Mouse (Mus musculus) testis, postnatal 10 days (tissue): ENCODE data around the gene Nsfl1c.
"Not testable (repeated sequence)": the region's sequence is repeated elsewhere in the genome, so short reads cannot be mapped to it uniquely, and the experiment has no call there.

Source experiments
- DNase-seq: peaks from one replicate; pipeline ENCODE4 v3.0.0; 2021; ENCODE audit warnings: low spot score

Nsfl1c gene

DNA sequence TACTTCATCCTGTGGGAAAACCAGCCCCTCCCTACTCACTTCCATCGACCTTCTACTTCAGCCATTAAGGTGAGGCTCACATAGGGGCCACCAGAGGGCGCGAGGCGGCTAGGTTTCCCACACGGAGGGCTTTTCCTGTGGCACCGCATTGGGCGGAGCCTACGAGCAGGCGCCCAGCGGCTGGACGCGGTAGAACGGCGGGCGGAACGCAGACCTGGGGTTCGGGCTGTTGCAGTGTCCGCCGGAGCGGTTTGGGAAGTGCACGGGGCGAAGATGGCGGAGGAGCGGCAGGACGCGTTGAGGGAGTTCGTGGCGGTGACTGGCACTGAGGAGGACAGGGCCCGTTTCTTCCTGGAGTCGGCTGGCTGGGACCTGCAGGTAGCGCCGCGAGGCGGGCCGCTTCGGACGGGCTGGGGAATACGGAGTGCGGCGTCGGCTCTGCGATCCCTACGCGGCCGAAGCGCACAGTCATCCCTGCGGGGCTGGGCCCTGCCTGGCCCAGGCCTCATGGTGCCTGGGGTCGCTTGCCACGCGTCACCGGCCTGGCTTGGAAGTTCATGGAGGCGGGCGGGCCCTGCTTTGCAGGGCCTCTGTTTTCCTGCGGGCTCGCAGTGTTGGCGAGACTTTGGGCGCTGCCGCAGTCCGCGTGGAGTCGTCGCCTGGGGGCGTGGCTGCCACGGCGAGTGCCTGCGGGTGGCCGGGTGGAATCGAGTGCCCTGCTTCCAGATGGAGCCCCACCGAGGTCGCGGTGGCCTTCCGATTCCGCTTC, at the start of gene Nsfl1c:
Gene Nsfl1c (plus strand): TSS at position 148 of the 769 bp plus-strand sequence.
- DNase-seq: peak; percentile 97

DNA sequence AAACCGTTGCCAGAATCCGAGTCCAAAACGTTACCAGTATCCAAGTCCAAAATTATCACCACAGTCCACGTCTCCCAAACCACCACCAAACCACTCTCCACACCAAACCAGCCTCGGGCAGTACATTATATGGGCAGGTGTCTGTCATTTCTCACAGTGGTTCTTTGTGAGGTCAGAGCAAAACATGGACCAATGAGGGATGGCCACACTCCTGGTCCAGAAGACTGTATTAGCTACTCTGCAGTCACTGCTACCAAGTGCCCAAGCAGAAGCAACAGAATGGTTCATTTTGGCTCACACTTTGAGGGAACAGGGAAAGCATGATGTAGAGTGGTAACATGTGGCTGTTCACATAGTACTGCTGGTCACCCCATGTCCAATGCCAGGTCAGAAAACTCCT, 17.9 kb upstream of the Nsfl1c start, which contains the start of gene 4921509C19Rik:
Gene 4921509C19Rik (minus strand): TSS at position 101 of the 400 bp plus-strand sequence.
- not testable (repeated sequence) for DNase-seq

DNA sequence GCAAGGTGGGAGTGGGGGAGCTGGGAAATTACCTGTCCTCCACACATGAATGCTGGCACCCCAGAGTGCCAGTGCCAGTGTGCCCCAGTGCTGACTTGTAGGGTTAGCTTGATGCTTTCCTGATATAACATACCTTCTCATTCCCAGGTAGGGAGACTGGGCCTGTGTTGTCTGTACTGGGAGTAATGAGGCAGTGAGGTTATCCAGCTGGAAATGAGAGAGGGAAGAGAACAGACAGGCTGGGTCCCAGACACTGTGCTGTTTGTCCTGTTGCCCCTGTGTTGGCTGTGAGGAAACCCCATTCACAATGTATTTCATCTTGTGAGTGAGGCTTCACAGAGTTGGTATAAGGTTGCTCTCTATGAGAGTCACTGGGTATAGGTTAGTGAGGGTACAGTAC, 7.5 kb upstream of the Nsfl1c start:
- no peak for DNase-seq

DNA sequence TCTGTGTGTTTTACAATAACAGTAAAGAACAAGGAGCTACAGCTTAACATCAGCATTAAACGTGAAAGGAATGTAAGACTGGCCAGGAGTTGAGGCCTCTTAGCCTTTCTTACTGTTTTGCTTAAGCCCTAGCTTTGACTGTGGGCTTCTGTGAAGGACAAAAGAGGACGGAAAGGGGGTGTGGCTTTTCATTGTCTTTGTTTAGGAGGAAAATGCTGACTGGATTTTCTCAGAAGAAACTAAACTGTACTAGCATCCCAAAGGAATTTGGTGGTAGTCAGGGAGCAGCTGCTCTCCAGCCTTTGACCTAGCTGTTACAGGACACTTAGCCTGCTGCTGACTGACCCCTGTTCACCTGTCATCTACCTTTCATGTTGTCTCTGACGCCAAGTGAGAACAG, 4.4 kb downstream of the Nsfl1c start:
- no peak for DNase-seq

- no peak for DNase-seq
Observed at GRCm38 (mm10) chr2:151500442-151501007, 6.5 kb downstream of the Nsfl1c start.

DNA sequence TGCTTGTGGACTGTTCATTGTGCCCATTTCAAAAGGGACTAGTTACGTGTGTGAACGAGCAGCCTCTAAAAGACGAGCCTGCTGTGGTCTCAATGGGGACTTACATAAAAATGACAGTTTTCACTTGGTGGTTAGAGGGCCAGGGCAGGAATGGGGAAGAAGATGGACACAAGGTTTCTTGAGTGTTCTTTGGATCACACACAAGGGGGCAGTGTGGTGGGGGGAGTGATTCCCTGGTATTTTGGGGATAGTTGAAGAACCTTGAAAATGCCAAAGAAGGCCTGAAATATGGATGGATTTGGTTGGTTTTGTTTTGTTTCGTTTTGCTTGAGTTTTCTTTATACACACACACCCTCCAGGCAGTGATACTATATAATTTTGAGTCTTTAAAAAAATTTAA, 10.2 kb downstream of the Nsfl1c start:
- DNase-seq: no peak

GRCm38 (mm10) chr2:151512199-151512598, 18.2 kb downstream of the Nsfl1c start:
- peak; percentile 53 for DNase-seq

DNA sequence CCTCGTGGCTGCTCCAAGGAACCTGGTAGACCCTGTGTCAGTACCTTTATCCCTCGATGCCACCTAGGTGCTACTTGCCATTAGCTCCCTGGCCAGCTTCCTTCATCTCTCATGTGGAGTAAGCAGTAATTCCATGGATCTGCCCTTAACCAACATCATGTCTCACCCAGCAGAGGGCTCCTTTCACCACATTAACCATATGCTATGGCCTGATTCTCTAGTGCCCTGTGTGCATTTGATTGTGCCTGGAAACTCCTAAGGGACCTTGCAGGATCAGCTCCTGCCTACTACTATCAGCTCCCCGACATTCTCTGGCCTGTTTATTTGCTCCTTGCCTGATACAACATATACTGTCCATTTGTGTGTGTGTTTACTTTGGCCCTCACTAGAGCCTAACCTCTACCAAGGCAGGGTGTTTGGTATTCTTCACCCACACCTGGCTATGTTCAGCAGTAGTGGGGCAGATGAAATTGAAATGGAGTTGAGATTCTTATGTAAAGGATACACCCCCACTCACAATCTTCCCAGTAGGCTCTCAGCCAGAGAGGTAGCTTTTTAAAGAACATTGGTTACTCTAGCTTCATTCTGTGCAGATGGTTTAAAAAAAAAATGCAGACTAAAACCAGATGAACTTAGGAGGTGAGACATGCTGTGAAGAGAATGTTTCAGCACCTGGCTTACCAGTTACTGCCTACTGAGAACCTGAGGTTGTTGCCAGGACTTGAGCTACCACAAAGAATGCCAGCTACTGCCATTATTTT, 19.7 kb downstream of the Nsfl1c start:
- no peak for DNase-seq

DNA sequence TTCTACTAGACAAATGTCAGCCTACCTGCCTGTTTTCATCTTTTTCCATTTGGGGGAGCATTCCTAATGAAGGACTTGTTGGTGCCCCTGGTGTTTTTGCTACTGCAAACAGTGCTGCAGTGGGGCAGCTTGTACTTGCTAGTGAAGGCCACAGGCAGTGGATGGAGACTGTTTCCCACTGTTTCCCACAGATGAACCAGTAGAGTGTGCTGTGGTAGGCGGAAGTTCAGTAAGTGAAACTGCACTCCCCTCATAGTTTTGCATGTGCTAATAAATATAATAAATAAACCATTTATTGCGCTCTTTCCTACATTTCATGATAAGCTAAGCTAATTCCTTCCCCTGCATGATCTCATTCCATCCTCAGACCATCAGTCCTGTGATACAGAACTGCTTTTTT, 25.0 kb downstream of the Nsfl1c start:
- DNase-seq: no peak

DNA sequence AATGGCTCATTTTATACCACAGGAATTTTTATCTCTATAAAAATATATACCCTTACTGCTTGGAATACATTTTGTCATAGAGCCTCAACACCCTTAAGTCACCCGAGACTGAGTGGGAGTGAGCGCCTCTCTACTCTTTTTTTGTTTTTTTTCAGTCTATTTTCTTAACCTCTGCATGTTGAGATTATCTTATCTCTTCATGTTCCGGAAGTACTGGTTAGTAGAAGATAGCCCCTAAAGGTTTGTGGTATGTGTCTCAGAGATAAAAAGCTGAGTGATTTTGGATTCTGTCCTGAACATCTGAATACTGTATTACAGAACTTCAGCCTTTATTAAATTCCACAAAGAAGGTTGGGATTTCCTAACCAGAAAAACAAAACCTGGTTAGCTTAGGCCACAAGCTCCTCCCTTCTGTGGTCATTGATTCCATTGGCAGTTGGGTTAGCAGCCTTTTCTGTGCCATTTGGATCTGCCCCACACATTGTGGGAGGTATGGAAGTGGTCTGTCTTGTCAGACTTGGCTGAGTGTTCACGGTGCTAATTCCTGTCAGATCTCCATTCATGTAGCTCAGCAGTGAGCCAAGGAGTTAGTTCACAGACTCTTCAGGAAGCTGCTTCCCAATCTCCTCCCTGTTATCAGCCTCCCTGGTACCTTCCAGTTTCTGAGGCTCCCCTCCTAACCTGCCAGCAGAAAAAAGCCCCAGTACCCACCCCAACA, 30.5 kb downstream of the Nsfl1c start:
- no peak for DNase-seq

DNA sequence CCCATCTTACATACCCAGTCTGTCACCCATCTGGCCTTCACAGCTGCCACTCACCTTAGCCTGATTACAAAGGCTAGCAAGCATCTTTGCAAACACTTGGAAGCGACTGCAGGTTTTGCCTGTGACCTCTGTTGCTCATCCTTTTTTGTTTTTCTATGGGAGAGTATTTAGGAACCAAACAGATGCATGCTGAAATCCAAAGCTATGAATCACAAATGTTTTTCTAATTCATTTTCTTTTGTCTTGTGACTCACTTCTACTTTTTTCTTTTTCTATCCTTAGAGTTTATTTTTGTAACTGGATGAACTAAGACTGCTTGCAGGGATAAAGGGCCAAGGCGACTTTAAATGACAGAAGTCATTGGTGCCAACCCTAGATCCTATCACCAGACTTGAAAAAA, 31.5 kb downstream of the Nsfl1c start:
- no peak for DNase-seq

GRCm38 (mm10) chr2:151528066-151528465, 34.1 kb downstream of the Nsfl1c start:
- no peak for DNase-seq

GRCm38 (mm10) chr2:151529169-151529568, 35.2 kb downstream of the Nsfl1c start:
- DNase-seq: no peak

DNA sequence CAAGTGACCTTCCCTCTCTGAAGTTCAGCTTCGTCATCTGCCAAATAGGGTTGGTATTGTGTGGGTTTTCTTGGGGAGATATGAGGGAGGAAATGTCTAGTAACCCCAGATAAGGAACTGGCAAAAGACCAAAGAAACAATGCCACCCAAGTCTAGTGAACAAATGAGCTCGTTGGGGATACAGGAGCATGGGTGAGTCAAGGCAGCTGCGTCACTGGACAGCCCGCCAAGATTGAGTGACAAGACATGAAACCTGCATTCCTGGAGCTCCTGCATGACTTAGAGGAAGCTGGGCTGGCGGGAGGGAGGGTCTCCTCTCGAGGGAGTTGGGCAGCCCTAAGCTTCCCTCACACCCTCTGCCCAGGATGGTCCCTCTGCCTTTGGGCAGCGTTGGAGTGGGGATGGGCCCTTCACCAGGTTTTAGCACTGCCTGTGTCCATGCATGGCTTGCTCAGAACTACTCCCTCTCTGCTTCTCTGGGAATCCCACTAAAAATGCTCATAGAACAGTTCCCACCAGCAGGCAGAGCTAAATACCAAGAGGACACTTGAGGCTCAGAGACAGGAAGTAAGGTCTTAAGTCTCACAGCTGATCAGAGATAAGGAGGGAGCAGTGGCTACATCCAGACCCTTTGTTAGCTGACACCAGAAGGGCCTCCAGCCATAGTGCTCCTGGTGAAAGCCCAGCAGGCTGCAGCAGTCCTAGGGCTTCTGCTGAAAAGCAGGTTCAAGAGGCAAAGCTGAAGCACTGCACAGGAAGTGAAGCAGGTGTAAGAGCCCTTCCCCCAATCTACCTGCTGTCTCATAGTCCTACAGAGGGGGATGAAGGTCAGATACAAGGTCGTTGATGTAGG, 36.6 kb downstream of the Nsfl1c start:
- DNase-seq: no peak

DNA sequence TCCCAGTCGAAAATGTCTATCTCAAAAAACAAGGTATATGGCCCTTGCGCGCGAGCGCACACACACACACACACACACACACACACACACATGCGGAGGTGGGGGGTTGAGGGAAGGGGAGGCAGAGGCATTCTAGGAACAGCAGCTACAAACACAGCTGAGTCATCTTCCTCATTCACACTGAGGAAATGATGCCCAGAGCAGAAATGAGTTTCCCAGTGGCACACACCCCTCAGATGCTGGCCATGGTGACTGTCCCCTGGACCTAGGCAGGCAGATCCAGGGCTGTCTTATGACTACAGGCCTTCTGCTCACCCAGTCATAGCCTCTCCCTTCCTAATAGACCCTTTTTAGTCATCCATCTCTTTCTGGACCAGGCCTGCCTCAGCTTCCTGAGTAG, 39.6 kb downstream of the Nsfl1c start:
- DNase-seq: no peak

- DNase-seq: no peak
Observed at GRCm38 (mm10) chr2:151535961-151536617, 42.1 kb downstream of the Nsfl1c start.

GRCm38 (mm10) chr2:151536618-151536974, 42.6 kb downstream of the Nsfl1c start:
- no peak for DNase-seq

GRCm38 (mm10) chr2:151538646-151539045, 44.7 kb downstream of the Nsfl1c start:
- DNase-seq: no peak

DNA sequence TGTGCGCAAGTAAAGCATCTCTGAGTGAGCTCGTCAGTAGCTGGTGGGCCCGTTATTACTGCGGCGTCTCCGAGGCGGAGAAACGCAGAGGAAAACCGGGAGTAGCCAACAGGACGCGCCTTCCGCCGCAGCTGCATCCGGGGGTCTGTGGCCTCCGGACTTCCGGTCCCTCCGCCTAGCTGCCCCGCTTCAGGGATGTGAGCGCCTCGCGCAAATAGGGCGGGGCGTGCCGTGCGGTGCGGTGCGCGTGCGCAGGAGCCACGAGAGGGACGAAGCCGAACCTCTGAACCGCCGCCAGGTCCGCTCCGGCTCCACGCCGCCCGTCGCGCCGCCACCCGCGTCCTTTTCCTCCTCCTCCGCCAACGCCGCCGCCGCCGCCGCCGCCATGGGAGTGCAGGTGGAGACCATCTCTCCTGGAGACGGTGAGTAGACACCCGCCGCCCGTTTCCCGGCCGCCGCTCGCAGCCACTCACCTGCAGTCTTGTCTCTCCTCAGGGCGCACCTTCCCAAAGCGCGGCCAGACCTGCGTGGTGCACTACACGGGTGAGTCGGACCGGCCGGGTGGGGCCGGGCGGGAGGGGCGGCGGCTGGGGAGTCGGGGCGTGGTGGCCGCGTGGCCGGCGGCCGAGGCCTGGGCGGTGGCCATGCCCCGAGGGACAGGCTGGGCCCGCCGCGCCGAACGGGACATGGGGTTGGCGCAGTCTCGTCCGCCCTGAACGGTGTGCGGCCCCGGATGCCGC, 48.5 kb downstream of the Nsfl1c start, which contains the start of gene Fkbp1a:
Gene Fkbp1a (plus strand): TSS at position 161 of the 740 bp plus-strand sequence.
- peak; percentile 99 for DNase-seq
